Mouse (Mus musculus) intestine, postnatal 0 days (tissue): ENCODE data around the gene Cbfb. TPM values are rescaled to one million over a fixed set of nuclear protein-coding genes. Genes with fewer than 3 reads are reported as not detected.

ENCODE experiments used
- ATAC-seq: fragments of 200-750 bp; cut with Nextera tagmentation; 2 replicates; pipeline ENCODE4 v1.8.0; 2017; ENCODE audit warnings: mild to moderate bottlenecking, moderate TSS enrichment, moderate library complexity
- H3K27ac ChIP-seq: fragments of 300-500 bp; sonication (generic); 2 replicates; pipeline ENCODE4 v1.5.1; 2014; ENCODE audit warnings: mild to moderate bottlenecking, low read depth, low read length, moderate library complexity
- H3K27me3 ChIP-seq: fragments of 300-500 bp; sonication (generic); replicated peaks from 2 replicates; pipeline ENCODE4 v1.6.1; 2014; ENCODE audit warnings: low read length, mixed read lengths; ENCODE audit not compliant: control insufficient read depth, insufficient read depth
- H3K36me3 ChIP-seq: fragments of 300-500 bp; sonication (generic); 2 replicates; pipeline ENCODE4 v1.6.1; 2014; ENCODE audit warnings: mild to moderate bottlenecking, moderate library complexity; ENCODE audit not compliant: control insufficient read depth, insufficient read depth
- H3K4me1 ChIP-seq: fragments of 300-500 bp; sonication (generic); replicated peaks from 2 replicates; pipeline ENCODE4 v1.6.1; 2014; ENCODE audit warnings: antibody characterized with exemption, low read length, mixed read lengths; ENCODE audit not compliant: control insufficient read depth, insufficient read depth
- H3K4me2 ChIP-seq: fragments of 300-500 bp; sonication (generic); replicated peaks from 2 replicates; pipeline ENCODE4 v1.6.1; 2014; ENCODE audit warnings: low read depth, mild to moderate bottlenecking, moderate library complexity
- H3K4me3 ChIP-seq: fragments of 300-500 bp; sonication (generic); 2 replicates; pipeline ENCODE4 v1.5.1; 2014; ENCODE audit warnings: low read depth, low read length
- H3K9ac ChIP-seq: fragments of 300-500 bp; sonication (generic); 2 replicates; pipeline ENCODE4 v1.6.1; 2014; ENCODE audit warnings: mild to moderate bottlenecking, low read depth, low read length
- H3K9me3 ChIP-seq: fragments of 300-500 bp; sonication (generic); 2 replicates; pipeline ENCODE4 v1.6.1; 2016; ENCODE audit warnings: mixed run types; ENCODE audit not compliant: control insufficient read depth
- CTCF ChIP-seq: sonication (generic); IDR thresholded peaks from 2 replicates; pipeline ENCODE4 v1.5.1; 2016; ENCODE audit warnings: low read depth, mild to moderate bottlenecking, control low read depth, antibody characterized with exemption, moderate library complexity
- WGBS: fragments of 180-500 bp; shearing (Covaris S2); extraction: QIAGEN DNeasy Blood & Tissue Kit; methylation state at CpG from one replicate; pipeline ENCODE4 v1.1.7; 2014; 5-methylcytosine and 5-hydroxymethylcytosine counted together
- polyA plus RNA-seq: library from polyadenylated mRNA; unstranded; fragments of >200 nt; fragmentation: Nextera tagmentation; extraction: Ambion mirVana; gene quantifications from 2 replicates; pipeline ENCODE4 v1.2.1, GENCODE M21; 2015

Cbfb gene
- polyA plus RNA-seq, 1 experiment from 2014 or later: 18.9 TPM

DNA sequence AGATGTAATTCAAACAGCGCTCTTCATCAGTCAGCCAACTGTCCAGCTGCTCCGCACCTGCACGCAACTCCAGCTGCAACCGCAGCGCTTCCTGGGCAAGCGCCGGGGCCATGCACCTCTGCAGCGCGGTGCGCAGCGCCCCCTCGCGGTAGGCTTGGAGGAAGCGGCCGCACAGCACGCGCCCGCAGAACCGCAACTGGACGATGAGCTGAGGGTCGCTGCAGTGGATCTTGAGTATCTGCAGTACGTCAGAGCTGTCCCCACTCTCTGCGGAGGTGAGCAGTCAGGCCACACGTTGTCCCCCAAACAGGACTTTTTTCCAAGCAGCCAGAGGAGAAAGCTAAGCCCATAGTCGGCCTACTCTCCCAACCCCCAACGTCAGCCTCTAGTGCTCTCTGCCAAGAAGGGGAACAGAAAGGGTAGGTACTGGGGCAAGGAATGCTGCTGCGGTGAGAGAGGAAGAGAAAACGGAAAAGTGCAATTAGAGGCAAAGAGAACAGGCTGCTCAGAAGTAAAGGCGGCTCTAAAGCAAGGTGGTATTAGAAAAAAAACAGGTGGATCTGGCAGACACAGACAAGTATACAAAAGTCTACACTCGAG, 89.3 kb downstream of the Cbfb start:
- peak overlapping the region; percentile 20 for H3K4me3 ChIP-seq
- peaks cover 10% of the 10 kb centered on the region; the same call in 1 of the 2 replicates for H3K27me3 ChIP-seq
- peak overlapping the region; percentile 60 for H3K4me2 ChIP-seq
- no peak overlapping the region for H3K9ac ChIP-seq
- H3K9me3 ChIP-seq: no peaks in the 10 kb centered on the region
- H3K36me3 ChIP-seq: peaks cover 6% of the 10 kb centered on the region; the same call in 1 of the 2 replicates
- peaks cover 19% of the 10 kb centered on the region for H3K4me1 ChIP-seq
- peak; percentile 100 for TF ChIP-seq CTCF
- H3K27ac ChIP-seq: no peak overlapping the region
- 5% methylated on average over 30 of the region's 30 CpGs for WGBS
- ATAC-seq: 0 out of 2 replicates have a peak, but pooled peaks have one; percentile 32

- 79% methylated on average over 7 of the region's 7 CpGs for WGBS
- Histone ChIP-seq H3K36me3 (peaks cover 6% of the 10 kb centered on the region; the same call in 1 of the 2 replicates), H3K4me3 (no peak overlapping the region), H3K27me3 (peaks cover 10% of the 10 kb centered on the region; the same call in 1 of the 2 replicates), H3K27ac (no peak overlapping the region), H3K9ac (no peak overlapping the region), H3K9me3 (no peaks in the 10 kb centered on the region), H3K4me1 (peaks cover 20% of the 10 kb centered on the region), H3K4me2 (no peak overlapping the region)
- no peak for ATAC-seq
- no peak for TF ChIP-seq CTCF
Observed at GRCm38 (mm10) chr8:105260371-105261099, 90.1 kb downstream of the Cbfb start.

- no peaks in the 10 kb centered on the region for H3K9me3 ChIP-seq
- H3K9ac ChIP-seq: no peak overlapping the region
- 79% methylated on average over 12 of the region's 12 CpGs for WGBS
- H3K4me2 ChIP-seq: no peak overlapping the region
- TF ChIP-seq CTCF: 0 out of 2 replicates have a peak, but pooled peaks have one; percentile 13
- peaks cover 6% of the 10 kb centered on the region; the same call in 1 of the 2 replicates for H3K36me3 ChIP-seq
- H3K27me3 ChIP-seq: peaks cover 11% of the 10 kb centered on the region; the same call in 1 of the 2 replicates
- H3K4me1 ChIP-seq: peaks cover 20% of the 10 kb centered on the region
- no peak for ATAC-seq
- H3K27ac ChIP-seq: no peak overlapping the region
- no peak overlapping the region for H3K4me3 ChIP-seq
Observed at GRCm38 (mm10) chr8:105261326-105261980, 91.0 kb downstream of the Cbfb start.

DNA sequence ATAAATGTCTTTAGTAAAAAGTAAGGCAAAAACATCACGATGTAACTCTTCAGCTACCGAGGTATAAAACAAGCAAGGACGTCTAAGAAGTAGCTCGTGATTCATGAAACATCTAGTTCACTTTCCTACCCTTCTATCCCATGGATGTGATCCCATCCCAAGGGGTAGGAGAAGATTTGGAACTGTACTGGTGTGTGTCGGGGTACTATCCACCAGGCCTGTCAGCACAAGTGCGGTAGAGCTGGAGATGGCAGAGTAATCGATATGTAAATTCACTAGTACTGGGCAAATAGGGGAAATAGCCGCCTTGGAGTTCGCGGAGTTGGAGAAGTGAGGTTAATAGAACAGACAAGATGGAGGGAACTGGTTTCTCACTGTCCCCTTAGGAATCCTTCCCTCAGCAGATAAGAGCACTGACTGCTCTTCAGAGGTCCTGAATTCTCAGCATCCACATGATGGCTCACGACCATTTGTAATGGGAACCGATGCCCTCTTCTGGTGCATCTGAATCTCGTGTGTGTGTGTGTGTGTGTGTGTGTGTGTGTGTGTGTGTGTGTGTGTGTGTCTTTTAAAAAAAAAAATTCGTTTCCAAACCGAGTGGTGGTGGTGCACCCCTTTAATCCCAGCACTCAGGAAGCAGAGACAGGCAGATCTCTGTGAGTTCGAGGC, 92.9 kb downstream of the Cbfb start:
- Histone ChIP-seq H3K4me2 (peak overlapping the region; percentile 78), H3K36me3 (peaks cover 16% of the 10 kb centered on the region; the same call in 1 of the 2 replicates), H3K9ac (no peak overlapping the region), H3K27me3 (peaks cover 19% of the 10 kb centered on the region), H3K9me3 (no peaks in the 10 kb centered on the region), H3K27ac (no peak overlapping the region), H3K4me1 (peaks cover 20% of the 10 kb centered on the region), H3K4me3 (peak overlapping the region; percentile 73)
- peak; percentile 39; the same call in 1 of the 2 replicates for TF ChIP-seq CTCF
- no peak for ATAC-seq
- 44% methylated on average over 16 of the region's 16 CpGs for WGBS

- Histone ChIP-seq H3K27me3 (peaks cover 18% of the 10 kb centered on the region), H3K36me3 (peaks cover 10% of the 10 kb centered on the region; the same call in 1 of the 2 replicates), H3K4me2 (peak within 1 kb of the TSS; percentile 78), H3K9ac (peak within 1 kb of the TSS; percentile 71), H3K4me1 (peaks cover 21% of the 10 kb centered on the region), H3K9me3 (no peaks in the 10 kb centered on the region), H3K27ac (no peak within 1 kb of the TSS), H3K4me3 (peak within 1 kb of the TSS; percentile 73)
- ATAC-seq: peak; percentile 74
- peak; percentile 19; the same call in 1 of the 2 replicates for TF ChIP-seq CTCF
- 1% methylated on average over 54 of the region's 54 CpGs for WGBS
Observed at GRCm38 (mm10) chr8:105264024-105264982, 93.8 kb downstream of the Cbfb start, which contains the start of the genes Tradd and Fbxl8. Gene Tradd, minus strand, starts transcription at chr8:105264609. Gene Fbxl8, plus strand, starts transcription at chr8:105264648.
